Mouse (Mus musculus) large intestine, adult 2 months (tissue): ENCODE data around the gene Nr4a2. TPM values are rescaled to one million over a fixed set of nuclear protein-coding genes. Genes with fewer than 3 reads are reported as not detected.

Source experiments
- DNase-seq: peaks from one replicate; pipeline ENCODE4 v3.0.0-alpha.2; 2012; ENCODE audit warnings: low read depth, low spot score
- WGBS: fragments of 180-500 bp; shearing (Covaris S2); methylation state at CpG from one replicate; pipeline ENCODE4 v1.1.7; 2018; 5-methylcytosine and 5-hydroxymethylcytosine counted together
- polyA plus RNA-seq: library from polyadenylated mRNA; depleted of rRNA; stranded (reverse); fragments of >200 nt; gene quantifications from 2 replicates; pipeline ENCODE4 v1.2.3, GENCODE M21; 2012; rRNA removed

Gene Nr4a2
- 1.3 and 1.5 TPM in 2 replicates for polyA plus RNA-seq

- 7% methylated on average over 62 of the region's 69 CpGs for WGBS
Observed at GRCm38 (mm10) chr2:57123991-57124840, at the start of gene Nr4a2. Nr4a2 (minus strand) TSS chr2:57124003.

GRCm38 (mm10) chr2:57165416-57165815 is 41.6 kb upstream of the Nr4a2 start:
- 78% methylated on average over 1 of the region's 1 CpGs for WGBS
- DNase-seq: no peak

More at GRCm38 (mm10) chr2:57123991-57124840, at the start of gene Nr4a2:
- DNase-seq: no peak

GRCm38 (mm10) chr2:57156814-57157213 is 33.0 kb upstream of the Nr4a2 start:
- WGBS: 64% methylated on average over 9 of the region's 9 CpGs

GRCm38 (mm10) chr2:57149796-57150195 is 26.0 kb upstream of the Nr4a2 start:
- 69% methylated on average over 4 of the region's 4 CpGs for WGBS
- no peak for DNase-seq

More at GRCm38 (mm10) chr2:57156814-57157213, 33.0 kb upstream of the Nr4a2 start:
- DNase-seq: no peak

DNA sequence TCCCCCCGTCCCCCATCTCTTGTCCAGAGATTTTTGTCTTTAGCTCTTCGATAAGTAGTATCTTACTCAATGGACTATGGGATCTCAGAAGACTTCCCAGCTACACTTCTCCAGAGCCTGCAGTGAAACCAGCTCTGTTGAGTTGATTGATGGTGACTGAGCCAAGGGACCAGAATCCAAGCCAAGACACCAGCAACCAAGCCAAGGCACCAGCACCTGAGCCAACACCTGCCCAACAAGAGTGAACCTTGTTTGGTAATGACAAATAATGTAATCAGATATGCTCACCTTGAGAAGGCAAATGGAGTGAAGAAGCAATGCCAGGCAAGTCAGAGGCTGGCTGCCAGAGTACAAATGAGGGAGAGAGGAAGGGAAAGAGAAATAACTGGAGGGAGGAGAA is 24.4 kb upstream of the Nr4a2 start:
- no peak for DNase-seq
- WGBS: 91% methylated on average over 2 of the region's 2 CpGs

DNA sequence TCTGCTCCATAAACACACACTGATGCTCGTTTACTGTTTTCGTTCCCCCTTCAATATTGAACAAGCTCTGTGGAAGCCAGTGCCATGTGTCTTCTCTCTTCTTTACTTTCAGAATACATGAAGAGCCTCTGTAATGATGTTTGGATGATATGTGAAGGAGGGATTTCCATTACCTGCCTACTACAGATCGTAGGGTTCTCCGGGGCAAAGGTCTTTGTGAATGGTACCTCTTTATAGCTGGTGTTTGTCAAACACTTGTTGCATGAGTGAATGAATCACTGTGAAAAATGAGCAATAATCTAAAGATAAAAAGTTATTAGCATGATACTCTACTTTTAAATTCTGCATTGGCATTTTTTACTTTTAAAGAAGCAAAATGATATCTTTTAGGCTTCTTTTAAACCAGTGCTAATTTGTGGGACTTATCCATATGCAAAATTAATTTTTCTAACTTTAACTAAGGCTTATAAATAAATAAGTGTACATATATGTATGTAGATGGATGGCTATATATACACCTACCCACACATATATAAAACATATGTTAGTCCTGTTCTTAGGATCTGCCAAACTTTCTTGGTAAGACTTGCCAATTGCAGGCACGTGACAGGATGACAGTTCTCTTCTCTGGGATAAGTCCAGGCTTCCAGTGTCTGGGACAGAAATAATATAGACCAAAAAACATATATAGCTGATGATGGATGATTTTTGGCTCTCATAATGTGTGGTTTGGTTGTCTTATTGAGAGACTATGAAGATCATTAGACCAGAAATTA is 22.0 kb upstream of the Nr4a2 start:
- 51% methylated on average over 5 of the region's 5 CpGs for WGBS
- DNase-seq: no peak

DNA sequence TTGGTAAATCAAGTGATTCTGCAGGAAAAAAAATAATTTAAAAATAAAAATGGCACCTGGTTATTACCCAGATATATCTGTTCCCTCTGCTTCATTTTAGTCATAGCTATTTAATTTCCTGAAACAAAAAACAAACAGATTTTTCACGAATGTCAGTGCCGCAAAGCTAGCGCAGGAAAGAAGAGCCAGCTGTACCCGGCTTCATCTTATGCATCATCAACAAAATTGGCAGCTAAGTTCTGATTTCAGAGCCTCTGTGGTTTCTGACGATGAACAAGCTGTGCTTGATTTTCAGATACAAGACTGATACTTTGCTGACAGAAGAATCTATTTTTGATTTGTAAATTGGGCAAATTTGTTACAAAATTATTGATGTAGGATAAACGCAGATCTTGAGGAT is 14.8 kb upstream of the Nr4a2 start:
- no peak for DNase-seq

GRCm38 (mm10) chr2:57127461-57127860 is 3.7 kb upstream of the Nr4a2 start:
- WGBS: 57% methylated on average over 4 of the region's 4 CpGs
- DNase-seq: no peak

More for the DNA sequence above, 14.8 kb upstream of the Nr4a2 start:
- WGBS: 88% methylated on average over 6 of the region's 6 CpGs

- 79% methylated on average over 6 of the region's 6 CpGs for WGBS
- DNase-seq: no peak
Observed at GRCm38 (mm10) chr2:57125891-57126290, 2.1 kb upstream of the Nr4a2 start.

DNA sequence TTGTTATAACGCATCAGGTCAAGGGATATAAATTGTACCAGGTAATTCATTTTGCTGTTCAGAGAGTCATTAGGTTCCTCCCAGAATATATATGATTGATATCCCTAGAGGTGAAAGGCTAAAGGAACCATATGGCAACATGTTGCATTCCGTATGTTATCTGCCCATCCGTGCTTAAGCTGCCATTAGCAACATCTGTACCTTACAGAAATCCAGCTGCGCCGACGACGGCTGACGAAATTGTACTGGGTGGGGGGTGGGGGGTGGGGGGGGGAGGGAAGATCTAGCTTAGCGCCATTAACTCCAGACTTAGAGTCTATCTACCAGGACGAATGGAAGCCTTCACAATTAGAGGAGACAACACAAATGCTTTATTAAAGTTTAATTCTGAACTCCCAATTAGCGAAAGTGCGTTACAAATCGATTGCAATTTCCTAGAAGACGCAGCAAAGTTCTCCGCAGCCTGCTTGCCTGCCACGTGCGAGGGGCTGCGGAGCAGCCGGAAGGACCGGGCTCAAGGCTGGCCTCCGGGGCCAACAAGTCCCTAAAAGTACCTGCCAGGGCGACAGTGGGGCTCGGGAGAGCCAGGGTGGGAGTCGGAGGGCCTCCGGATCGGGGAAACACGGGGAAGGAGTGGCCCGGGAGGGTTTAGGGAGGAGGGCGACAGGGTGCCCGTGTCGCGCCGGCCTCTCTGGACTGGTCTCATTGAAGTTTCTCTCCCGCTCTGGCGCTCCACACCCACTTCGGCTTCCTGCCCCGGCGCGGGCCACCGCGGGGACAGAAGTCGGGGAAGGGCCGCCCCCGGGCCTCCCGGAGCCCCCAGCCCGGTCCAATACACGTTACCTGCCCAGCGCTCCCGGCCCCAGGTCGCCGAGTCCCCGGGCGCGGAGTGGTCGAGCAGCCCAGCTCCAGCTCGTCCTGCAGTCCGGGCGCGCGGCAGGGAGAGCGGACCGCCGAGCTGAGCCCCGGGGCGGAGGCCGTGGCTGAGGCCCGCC is 520 bp downstream of the Nr4a2 start:
- WGBS: 2% methylated on average over 64 of the region's 67 CpGs
- DNase-seq: no peak

DNA sequence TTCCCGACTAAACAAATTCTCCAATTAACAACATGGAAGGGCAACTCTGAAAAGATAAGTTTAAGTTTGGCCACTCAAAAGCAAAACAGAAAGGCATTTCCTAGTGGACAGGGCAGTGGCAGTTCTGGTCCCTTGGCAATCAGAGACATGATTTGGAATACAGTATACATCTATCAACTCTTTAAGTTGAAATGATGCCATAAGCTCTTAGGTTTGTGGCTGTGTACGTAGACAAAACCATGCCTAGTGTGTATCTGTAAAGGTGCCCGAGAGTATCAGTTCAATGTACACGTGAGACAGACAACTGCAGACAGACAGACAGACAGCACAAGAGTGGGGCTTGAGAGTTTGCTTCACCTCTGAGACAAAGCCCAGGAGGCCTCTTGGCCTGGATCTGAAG is 2.7 kb downstream of the Nr4a2 start:
- DNase-seq: no peak
- 92% methylated on average over 4 of the region's 4 CpGs for WGBS

GRCm38 (mm10) chr2:57117201-57117951 is 6.4 kb downstream of the Nr4a2 start:
- under 1% methylated on average over 13 of the region's 13 CpGs for WGBS
- no peak for DNase-seq

- no peak for DNase-seq
- WGBS: 1% methylated on average over 47 of the region's 47 CpGs
Observed at GRCm38 (mm10) chr2:57116366-57117200, 7.2 kb downstream of the Nr4a2 start.

DNA sequence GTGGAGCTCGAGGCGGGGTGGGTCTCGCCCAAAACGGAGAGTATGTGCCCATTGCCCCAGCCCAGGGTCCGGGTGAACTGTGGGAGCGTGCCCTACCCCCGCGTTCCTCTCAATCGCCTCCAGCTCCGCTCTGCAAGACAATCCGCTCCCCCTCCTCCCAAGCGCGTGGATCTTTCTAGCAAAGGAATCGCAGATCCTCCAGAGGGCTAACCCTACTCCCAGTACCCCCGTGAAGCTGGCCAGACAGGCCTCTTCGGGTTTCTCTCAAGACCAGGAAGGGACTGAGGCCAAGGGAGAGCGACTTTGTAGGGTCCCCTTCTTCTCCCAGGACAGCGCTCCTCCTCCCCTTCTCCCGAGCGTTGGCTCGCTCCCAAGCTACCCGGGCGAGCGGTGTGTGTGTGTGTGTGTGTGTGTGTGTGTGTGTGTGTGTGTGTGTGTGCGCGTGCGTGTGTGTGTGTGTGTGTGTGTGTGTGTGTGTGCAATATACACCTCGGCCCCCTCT is 7.9 kb downstream of the Nr4a2 start:
- 1% methylated on average over 23 of the region's 28 CpGs for WGBS
- no peak for DNase-seq

- DNase-seq: no peak
- under 1% methylated on average over 25 of the region's 25 CpGs for WGBS
Observed at GRCm38 (mm10) chr2:57115181-57115863, 8.5 kb downstream of the Nr4a2 start.

DNA sequence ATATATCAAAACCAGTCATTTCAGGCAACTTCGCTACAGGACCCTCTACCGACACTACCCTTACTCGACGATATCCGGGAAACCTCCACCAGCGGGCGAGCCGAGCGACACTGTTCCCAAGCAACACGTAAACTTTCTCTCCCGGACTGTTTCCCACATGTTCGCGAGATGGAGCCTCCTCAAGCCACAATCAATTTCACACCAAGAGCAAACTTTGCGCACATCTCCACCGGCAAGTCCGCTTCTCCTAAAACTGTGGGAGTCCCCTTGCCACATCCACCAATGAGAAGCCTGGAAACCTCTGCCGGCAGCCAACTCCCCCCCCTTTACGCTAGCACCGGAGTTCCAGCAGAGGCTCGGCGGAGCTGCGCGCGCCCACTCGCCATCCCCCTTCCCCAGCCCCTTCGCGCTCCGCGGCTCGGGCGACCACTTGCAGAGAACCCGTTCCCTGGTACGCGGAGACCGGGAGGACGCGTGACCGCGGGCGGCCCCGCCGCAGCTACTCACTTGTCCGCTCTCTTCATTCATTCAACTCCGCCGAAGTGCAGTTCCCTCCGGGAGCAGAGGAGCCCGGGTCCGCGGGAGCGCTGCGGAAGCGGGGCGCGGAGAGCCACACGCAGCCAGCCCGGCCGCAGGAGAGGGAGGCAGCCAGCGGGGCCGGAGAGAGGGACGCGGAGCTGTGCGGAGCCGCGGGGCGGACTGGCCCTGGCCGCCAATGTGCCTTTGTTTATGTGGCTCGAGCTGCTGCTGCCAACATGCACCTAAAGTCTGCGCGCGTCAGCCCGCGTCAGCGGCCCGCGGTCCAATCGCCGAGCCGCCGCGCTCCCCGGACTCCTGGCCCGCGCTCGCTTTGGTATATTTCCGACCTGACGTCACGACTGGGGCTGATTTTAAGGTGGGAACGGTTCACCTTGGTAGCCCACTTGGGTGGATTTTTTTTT is 9.3 kb downstream of the Nr4a2 start:
- under 1% methylated on average over 88 of the region's 88 CpGs for WGBS
- no peak for DNase-seq
